Mouse (Mus musculus) stomach, postnatal 0 days (tissue): ENCODE data around the gene Kcnh6.

Experiments used
- CTCF ChIP-seq: IDR thresholded peaks from 2 replicates; pipeline ENCODE4 v1.5.1; 2016; ENCODE audit warnings: antibody characterized with exemption, low read depth, mild to moderate bottlenecking, moderate library complexity
- EP300 ChIP-seq: optimal IDR thresholded peaks from 2 replicates; pipeline ENCODE3; 2016; ENCODE audit warnings: antibody characterized with exemption

- no peak for TF ChIP-seq EP300
- peak; percentile 77 for TF ChIP-seq CTCF
Observed at GRCm38 (mm10) chr11:106001718-106002117, 6.2 kb upstream of the Kcnh6 start.
